Mouse (Mus musculus): ENCODE results near the gene Kcnk7. TPM values are rescaled to one million over a fixed set of nuclear protein-coding genes. Genes with fewer than 3 reads are reported as not detected.

Gene Kcnk7
- polyA plus RNA-seq, 1 experiment = 0.04 TPM

DNA sequence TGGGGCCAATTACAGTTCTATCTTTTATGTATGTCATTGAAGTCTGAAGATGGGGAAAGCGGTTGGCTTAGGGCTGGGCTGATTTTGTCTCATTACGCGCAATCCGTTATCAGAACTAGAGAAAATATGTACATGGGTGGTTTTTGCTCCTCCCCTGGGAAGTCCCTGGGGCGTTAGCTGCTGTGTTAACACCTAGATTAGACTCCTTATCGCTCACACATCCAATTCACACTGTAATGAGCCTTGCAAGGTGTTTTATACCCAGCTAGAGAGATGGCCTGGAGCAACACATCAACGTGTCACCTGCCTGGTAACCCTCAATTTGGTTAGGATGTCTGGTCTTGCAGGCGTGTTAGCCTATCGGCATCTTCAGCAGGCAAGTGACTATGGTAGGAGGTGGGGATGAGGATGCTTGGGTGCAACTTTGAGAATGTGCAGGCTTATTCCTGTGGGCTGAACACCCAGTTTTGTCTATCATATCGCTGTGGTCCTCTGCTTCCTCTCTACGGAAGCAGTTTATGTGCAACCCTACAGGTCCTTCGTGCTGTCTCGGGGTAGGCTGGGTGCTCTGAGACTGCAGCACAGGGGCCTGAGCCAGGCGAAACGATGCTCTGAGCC lies 22.9 kb downstream of the Kcnk7 start:
- Histone ChIP-seq H3K4me1 (ENCODE audit: control insufficient read depth) (peaks cover 87% of the 10 kb centered on the region), H3K27me3 (ENCODE audit: control insufficient read depth) (no peaks in the 10 kb centered on the region), H3K4me3 (replicated peaks) (peak overlapping the region; percentile 74), H3K9me3 (ENCODE audit: control insufficient read depth, low read length) (no peaks in the 10 kb centered on the region), H3K36me3 (ENCODE audit: control insufficient read depth) (peaks cover 83% of the 10 kb centered on the region)
- TF ChIP-seq TAL1 (IDR thresholded peaks at IDR 0.05; ENCODE audit: low read length) (peak; percentile 65), GATA1 (IDR thresholded peaks at IDR 0.05; ENCODE audit: low read length) (peak; percentile 84)

DNA sequence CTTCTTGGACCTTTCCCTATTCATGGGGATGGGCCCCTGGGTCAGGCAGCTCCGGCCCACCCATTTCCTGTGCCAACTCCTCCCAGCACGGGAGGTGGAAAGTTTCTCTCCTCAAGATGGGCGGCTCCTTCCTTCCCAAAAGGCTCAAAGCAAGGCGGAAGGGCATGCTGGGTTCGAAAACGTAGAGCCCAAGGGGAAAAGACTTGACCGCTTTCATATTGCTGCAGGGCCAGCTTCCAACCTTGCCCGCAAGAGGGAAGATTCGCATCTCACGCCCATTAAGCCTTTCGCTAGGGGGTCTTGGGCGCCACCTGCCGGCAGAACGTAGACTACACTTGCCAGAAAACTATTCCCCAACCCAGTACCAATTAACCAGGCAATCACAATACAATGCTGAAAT lies 23.5 kb downstream of the Kcnk7 start:
- Histone ChIP-seq H3K9me3 (ENCODE audit: control insufficient read depth, low read length) (no peaks in the 10 kb centered on the region), H3K27me3 (ENCODE audit: control insufficient read depth) (no peaks in the 10 kb centered on the region), H3K4me1 (ENCODE audit: control insufficient read depth) (peaks cover 84% of the 10 kb centered on the region), H3K36me3 (ENCODE audit: control insufficient read depth) (peaks cover 76% of the 10 kb centered on the region), H3K4me3 (replicated peaks) (peak overlapping the region; percentile 74)
- TF ChIP-seq GATA1 (IDR thresholded peaks at IDR 0.05; ENCODE audit: low read length) = no peak
- TF ChIP-seq TAL1 (IDR thresholded peaks at IDR 0.05; ENCODE audit: low read length) = no peak

DNA sequence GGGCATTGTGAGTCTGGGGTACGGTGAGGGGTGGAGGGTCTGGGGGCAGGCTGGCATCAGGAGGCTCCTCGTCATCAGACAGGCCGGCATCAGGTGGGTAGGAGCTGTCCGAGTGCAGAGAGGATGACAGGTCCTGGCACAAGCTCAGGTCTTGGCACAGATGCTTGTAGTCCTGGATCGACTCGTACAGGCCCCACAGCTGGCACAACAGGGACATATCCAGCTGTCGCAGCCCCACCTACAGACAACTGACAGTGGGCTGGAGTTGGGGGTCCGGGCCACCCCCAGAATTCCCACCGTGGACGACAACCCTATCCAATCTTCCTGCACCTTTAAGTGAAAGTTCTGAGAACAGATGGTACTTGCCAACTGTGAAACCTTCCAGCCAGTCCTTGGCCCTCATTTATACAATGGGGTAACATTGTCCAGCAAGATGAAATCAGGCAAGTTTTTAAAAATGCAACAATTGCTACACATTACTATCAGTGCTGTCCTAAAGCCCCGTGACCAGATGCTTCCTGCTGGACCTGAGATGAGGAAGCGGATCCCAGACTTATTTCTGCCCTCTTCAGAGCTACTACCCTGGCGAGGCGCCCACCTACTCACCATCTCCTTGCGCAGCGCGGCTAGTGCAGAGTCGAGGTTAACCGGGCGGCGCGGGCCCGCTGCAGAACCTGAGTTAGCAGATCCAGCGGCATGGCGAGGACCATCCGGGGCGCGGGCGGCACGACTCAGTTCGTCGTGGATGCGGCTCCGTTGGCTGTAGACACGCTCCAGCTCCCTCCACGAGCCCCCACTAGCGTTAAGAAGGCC lies 24.7 kb downstream of the Kcnk7 start:
- H3K9me3 ChIP-seq (ENCODE audit: control insufficient read depth, low read length) = no peaks in the 10 kb centered on the region
- peak overlapping the region; percentile 74 for H3K4me3 ChIP-seq (replicated peaks)
- H3K27me3 ChIP-seq (ENCODE audit: control insufficient read depth) = peaks cover 3% of the 10 kb centered on the region
- no peak for TF ChIP-seq GATA1 (IDR thresholded peaks at IDR 0.05; ENCODE audit: low read length)
- TF ChIP-seq TAL1 (IDR thresholded peaks at IDR 0.05; ENCODE audit: low read length) = no peak
- H3K36me3 ChIP-seq (ENCODE audit: control insufficient read depth) = peaks cover 65% of the 10 kb centered on the region
- H3K4me1 ChIP-seq (ENCODE audit: control insufficient read depth) = peaks cover 72% of the 10 kb centered on the region

DNA sequence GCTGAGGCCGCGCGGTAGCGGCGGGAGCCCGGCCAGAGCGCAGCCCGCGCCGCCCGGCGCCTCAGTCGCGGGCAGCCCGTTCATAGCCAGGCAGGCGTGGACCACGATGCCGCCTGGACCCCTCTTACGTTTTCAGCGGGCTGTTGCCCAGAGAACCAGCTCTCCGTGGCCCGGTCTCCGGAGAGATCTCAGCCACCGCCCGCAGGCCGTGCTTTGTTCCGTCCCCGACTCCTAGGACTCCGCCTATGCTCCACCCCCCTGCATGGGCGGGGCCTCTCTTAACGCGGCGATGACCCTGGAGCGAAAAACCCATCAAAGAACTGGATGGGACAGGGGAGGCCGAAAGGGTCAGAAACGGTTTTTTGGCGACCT lies 25.3 kb downstream of the Kcnk7 start, which contains the start of gene Fam89b:
Gene Fam89b (minus strand): TSS at position 210 of the 372 bp plus-strand sequence.
- H3K36me3 ChIP-seq (ENCODE audit: control insufficient read depth) = peaks cover 59% of the 10 kb centered on the region
- peak within 1 kb of the TSS; percentile 74 for H3K4me3 ChIP-seq (replicated peaks)
- no peaks in the 10 kb centered on the region for H3K9me3 ChIP-seq (ENCODE audit: control insufficient read depth, low read length)
- TF ChIP-seq GATA1 (IDR thresholded peaks at IDR 0.05; ENCODE audit: low read length) (no peak), TAL1 (IDR thresholded peaks at IDR 0.05; ENCODE audit: low read length) (no peak)
- peaks cover 67% of the 10 kb centered on the region for H3K4me1 ChIP-seq (ENCODE audit: control insufficient read depth)
- peaks cover 3% of the 10 kb centered on the region for H3K27me3 ChIP-seq (ENCODE audit: control insufficient read depth)

DNA sequence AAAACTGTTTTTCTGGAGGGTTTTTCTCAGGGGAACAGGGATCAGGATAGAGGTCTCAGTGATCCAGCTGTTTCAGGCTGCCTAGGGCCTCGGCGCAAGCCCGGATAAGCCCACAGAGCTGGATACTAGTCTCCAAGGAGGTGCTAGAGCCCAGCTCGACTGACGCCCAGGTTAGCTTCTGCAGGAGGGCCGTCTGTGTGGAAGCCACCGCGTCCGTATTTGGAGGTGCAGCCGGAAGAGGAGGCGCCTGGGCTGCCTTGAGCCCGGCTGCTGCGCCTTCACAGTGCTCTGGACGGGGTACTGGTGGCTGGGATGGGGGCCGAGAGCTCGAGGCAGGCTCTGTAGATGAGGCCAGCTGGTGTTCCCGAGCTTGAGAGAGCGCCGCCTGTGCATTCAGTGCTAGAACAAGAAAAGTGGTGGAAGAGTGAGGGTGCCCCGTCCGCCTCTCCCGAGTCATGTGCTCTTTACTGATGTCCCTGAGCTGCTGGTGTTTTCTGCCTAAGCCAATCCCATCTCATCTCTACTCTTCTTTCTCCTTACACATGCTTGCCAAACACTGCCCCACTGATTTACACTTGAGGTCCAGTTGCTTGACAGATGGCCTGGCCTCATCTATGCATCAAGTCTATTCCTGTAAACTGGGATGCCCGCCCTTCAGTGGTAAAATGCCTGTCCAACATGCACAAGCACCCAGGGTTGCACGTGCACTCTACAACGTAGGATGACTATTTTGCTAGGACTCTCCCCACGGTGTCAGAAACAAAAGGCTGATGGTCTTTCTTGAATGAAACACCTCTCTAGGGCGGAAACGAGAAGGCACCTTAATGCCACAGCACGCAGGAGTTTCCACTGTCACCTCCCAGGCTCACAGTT lies 26.4 kb downstream of the Kcnk7 start:
- Histone ChIP-seq H3K9me3 (ENCODE audit: control insufficient read depth, low read length) (no peaks in the 10 kb centered on the region), H3K27me3 (ENCODE audit: control insufficient read depth) (peaks cover 11% of the 10 kb centered on the region), H3K4me3 (replicated peaks) (peak overlapping the region; percentile 74), H3K36me3 (ENCODE audit: control insufficient read depth) (peaks cover 48% of the 10 kb centered on the region), H3K4me1 (ENCODE audit: control insufficient read depth) (peaks cover 62% of the 10 kb centered on the region)
- no peak for TF ChIP-seq GATA1 (IDR thresholded peaks at IDR 0.05; ENCODE audit: low read length)
- no peak for TF ChIP-seq TAL1 (IDR thresholded peaks at IDR 0.05; ENCODE audit: low read length)

DNA sequence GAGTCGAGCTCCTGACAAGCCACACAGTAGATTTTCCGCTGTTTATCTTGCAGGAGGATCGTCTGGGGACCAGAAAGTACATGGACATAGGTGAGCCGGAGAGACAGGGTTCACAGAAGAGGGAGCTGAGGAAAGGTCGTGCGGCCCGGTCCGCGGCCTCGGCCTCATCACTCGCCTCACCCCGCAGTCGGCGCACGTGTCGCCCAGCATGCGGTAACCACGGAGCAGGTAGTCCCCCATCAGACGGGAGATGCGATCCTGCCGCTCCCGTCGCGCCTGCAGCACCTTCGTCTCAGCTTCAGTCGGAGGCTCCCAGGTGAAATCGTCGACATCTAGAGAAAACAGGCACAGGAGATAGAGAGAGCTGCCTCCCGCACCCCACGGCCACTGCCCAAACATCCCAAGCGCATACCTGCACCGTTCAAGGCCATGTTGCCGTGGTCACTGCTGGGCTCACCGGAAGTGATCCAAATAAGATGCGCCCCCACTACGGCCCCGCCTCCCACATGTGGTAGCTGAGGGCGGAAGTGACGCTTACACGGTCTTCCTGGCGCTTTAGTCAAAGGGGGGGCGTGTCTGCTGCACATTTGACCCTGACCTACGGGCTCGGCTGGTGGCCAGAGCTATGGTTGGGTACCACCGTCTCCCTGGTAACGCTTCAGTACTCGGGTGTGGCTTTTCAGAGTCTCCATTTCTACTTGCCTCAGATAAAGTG lies 27.3 kb downstream of the Kcnk7 start:
- H3K4me1 ChIP-seq (ENCODE audit: control insufficient read depth) = peaks cover 59% of the 10 kb centered on the region
- peak overlapping the region; percentile 74 for H3K4me3 ChIP-seq (replicated peaks)
- H3K9me3 ChIP-seq (ENCODE audit: control insufficient read depth, low read length) = no peaks in the 10 kb centered on the region
- TF ChIP-seq TAL1 (IDR thresholded peaks at IDR 0.05; ENCODE audit: low read length) (no peak), GATA1 (IDR thresholded peaks at IDR 0.05; ENCODE audit: low read length) (no peak)
- peaks cover 43% of the 10 kb centered on the region for H3K36me3 ChIP-seq (ENCODE audit: control insufficient read depth)
- H3K27me3 ChIP-seq (ENCODE audit: control insufficient read depth) = peaks cover 20% of the 10 kb centered on the region

DNA sequence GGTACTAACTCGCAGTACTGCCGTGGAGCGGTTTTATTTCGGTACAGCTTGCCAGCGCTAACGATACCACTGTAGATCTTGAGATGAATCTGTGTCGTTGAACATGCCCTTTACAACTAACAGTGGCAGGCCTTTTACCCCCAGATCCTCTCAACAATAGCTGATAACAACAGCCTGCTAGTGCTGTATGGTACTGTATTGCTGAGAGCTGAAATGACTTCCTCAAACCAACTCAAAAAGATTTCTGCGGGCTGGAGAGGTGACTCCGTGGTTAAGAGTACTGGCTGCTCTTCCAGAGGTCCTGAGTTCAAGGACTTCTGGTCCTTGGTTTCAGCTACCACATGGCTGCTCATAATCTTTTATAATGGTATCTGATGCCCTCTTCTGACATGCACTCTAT lies 30.2 kb downstream of the Kcnk7 start:
- Histone ChIP-seq H3K27me3 (ENCODE audit: control insufficient read depth) (peaks cover 43% of the 10 kb centered on the region), H3K36me3 (ENCODE audit: control insufficient read depth) (peaks cover 23% of the 10 kb centered on the region), H3K9me3 (ENCODE audit: control insufficient read depth, low read length) (no peaks in the 10 kb centered on the region), H3K4me3 (replicated peaks) (no peak overlapping the region), H3K4me1 (ENCODE audit: control insufficient read depth) (peaks cover 30% of the 10 kb centered on the region)
- TF ChIP-seq GATA1 (IDR thresholded peaks at IDR 0.05; ENCODE audit: low read length) (no peak), TAL1 (IDR thresholded peaks at IDR 0.05; ENCODE audit: low read length) (no peak)

DNA sequence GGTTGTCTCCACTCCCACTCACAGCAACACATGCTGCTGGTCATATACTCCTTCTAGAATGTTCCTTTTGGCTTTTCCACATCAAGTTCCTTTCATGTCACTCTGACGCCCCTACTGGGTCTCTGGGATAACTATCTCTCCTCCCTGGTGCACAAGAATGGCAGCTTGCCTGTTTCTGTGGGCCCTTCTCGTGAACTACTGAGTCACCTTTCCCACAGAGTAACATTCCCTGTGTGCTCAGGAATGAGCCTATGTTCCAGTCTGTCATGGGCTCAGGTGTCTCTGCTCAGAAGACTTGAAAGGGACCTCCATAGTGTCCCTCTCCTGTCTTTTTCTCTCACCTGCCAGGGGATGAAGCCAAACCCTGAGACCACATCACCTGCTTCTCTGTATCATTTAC lies 35.3 kb downstream of the Kcnk7 start:
- TF ChIP-seq GATA1 (IDR thresholded peaks at IDR 0.05; ENCODE audit: low read length) = no peak
- no peak for TF ChIP-seq TAL1 (IDR thresholded peaks at IDR 0.05; ENCODE audit: low read length)
- Histone ChIP-seq H3K36me3 (ENCODE audit: control insufficient read depth) (no peaks in the 10 kb centered on the region), H3K4me1 (ENCODE audit: control insufficient read depth) (no peaks in the 10 kb centered on the region; the same call in none of the 2 replicates), H3K9me3 (ENCODE audit: control insufficient read depth, low read length) (peaks cover 2% of the 10 kb centered on the region; the same call in 1 of the 2 replicates), H3K4me3 (replicated peaks) (no peak overlapping the region), H3K27me3 (ENCODE audit: control insufficient read depth) (peaks cover 91% of the 10 kb centered on the region)
